Mouse (Mus musculus) forebrain, postnatal 0 days (tissue): ENCODE data around the gene Vangl2. TPM values are rescaled to one million over a fixed set of nuclear protein-coding genes. Genes with fewer than 3 reads are reported as not detected.

Experiments
- ATAC-seq: fragments of 200-750 bp; cut with Nextera tagmentation; 2 replicates; pipeline ENCODE4 v1.8.0; 2017; ENCODE audit warnings: mild to moderate bottlenecking, moderate library complexity
- DNase-seq: peaks from one replicate; pipeline ENCODE4 v3.0.0-alpha.2; 2015
- H3K27ac ChIP-seq: fragments of 300-500 bp; sonication (generic); 2 replicates; pipeline ENCODE4 v1.5.1; 2014; ENCODE audit warnings: low read depth, mild to moderate bottlenecking, antibody characterized with exemption, low read length, moderate library complexity, mixed read lengths
- H3K27me3 ChIP-seq: fragments of 300-500 bp; sonication (generic); 2 replicates; pipeline ENCODE4 v1.6.1; 2014; ENCODE audit warnings: mild to moderate bottlenecking, low read length, mixed read lengths; ENCODE audit not compliant: insufficient read depth
- H3K36me3 ChIP-seq: fragments of 300-500 bp; sonication (generic); 2 replicates; pipeline ENCODE4 v1.6.1; 2014; ENCODE audit warnings: mild to moderate bottlenecking, moderate library complexity; ENCODE audit not compliant: insufficient read depth
- H3K4me1 ChIP-seq: fragments of 300-500 bp; sonication (generic); 2 replicates; pipeline ENCODE4 v1.6.1; 2014; ENCODE audit warnings: antibody characterized with exemption; ENCODE audit not compliant: insufficient read depth
- H3K4me2 ChIP-seq: fragments of 300-500 bp; sonication (generic); 2 replicates; pipeline ENCODE4 v1.6.1; 2014; ENCODE audit warnings: low read depth, mild to moderate bottlenecking, moderate library complexity
- H3K4me3 ChIP-seq: fragments of 300-500 bp; sonication (generic); 2 replicates; pipeline ENCODE4 v1.5.1; 2014; ENCODE audit warnings: low read depth, low read length, mixed read lengths
- H3K9ac ChIP-seq: fragments of 300-500 bp; sonication (generic); 2 replicates; pipeline ENCODE4 v1.6.1; 2014; ENCODE audit warnings: mild to moderate bottlenecking
- H3K9me3 ChIP-seq: fragments of 300-500 bp; sonication (generic); 2 replicates; pipeline ENCODE4 v1.6.1; 2016; ENCODE audit warnings: low read length
- CTCF ChIP-seq: sonication (generic); IDR thresholded peaks from 2 replicates; pipeline ENCODE4 v1.5.1; 2016; ENCODE audit warnings: antibody characterized with exemption, control low read depth, low read depth
- WGBS: fragments of 180-500 bp; shearing (Covaris S2); extraction: QIAGEN DNeasy Blood & Tissue Kit; methylation state at CpG from one replicate; pipeline ENCODE4 v1.1.7; 2014; 5-methylcytosine and 5-hydroxymethylcytosine counted together
- polyA plus RNA-seq: library from polyadenylated mRNA; unstranded; fragments of >200 nt; fragmentation: Nextera tagmentation; extraction: Ambion mirVana; gene quantifications from 2 replicates; pipeline ENCODE4 v1.2.1, GENCODE M21; 2015
- total RNA-seq: library from RNA; depleted of rRNA; stranded (reverse); fragments of >200 nt; gene quantifications from 2 replicates; pipeline ENCODE4 v1.2.3, GENCODE M21; 2014

The Vangl2 gene
- total and polyA plus RNA-seq, 2 experiments from 2014 or later, result 37.3 to 63.4 TPM

DNA sequence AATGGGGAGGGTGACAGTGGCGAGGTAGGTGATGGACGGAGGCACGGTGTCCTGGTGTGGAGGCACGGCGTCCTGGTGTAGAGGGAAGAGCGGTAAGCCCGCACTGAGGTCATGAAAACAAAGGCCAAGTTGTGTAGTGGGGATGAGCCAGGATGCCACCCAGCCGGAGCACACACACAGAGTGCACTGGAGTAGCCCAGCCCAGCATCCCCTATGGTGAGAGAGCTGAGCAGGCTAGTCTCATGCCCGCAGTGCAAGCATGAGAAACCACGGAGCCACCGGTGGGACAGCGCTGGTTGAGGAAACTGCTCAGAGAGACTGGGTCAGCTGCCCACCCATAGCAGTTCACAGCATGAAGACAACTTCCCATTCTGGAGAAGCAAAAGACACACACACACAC, 26.6 kb downstream of the Vangl2 start:
- TF ChIP-seq CTCF, result no peak
- H3K27me3 ChIP-seq, result no peaks in the 10 kb centered on the region
- DNase-seq (no peak), ATAC-seq (peak; percentile 42)
- no peaks in the 10 kb centered on the region for H3K4me1 ChIP-seq
- peaks cover 43% of the 10 kb centered on the region for H3K36me3 ChIP-seq
- peak overlapping the region; percentile 69 for H3K27ac ChIP-seq
- 42% methylated on average over 12 of the region's 12 CpGs for WGBS
- H3K4me2 ChIP-seq, result no peak overlapping the region
- H3K4me3 ChIP-seq, result no peak overlapping the region
- no peaks in the 10 kb centered on the region for H3K9me3 ChIP-seq
- H3K9ac ChIP-seq, result peak overlapping the region; percentile 10; the same call in 1 of the 2 replicates

- WGBS, result 55% methylated on average over 3 of the region's 3 CpGs
- H3K4me3 ChIP-seq, result no peak overlapping the region
- ATAC-seq (peak; percentile 77), DNase-seq (peak; percentile 60)
- TF ChIP-seq CTCF, result peak; percentile 65
- H3K4me2 ChIP-seq, result no peak overlapping the region
- H3K36me3 ChIP-seq, result peaks cover 32% of the 10 kb centered on the region
- H3K9me3 ChIP-seq, result no peaks in the 10 kb centered on the region
- H3K27me3 ChIP-seq, result no peaks in the 10 kb centered on the region
- no peak overlapping the region for H3K27ac ChIP-seq
- H3K4me1 ChIP-seq, result no peaks in the 10 kb centered on the region
- H3K9ac ChIP-seq, result no peak overlapping the region
These were observed 27.6 kb downstream of the Vangl2 start for GRCm38 (mm10) chr1:172000641-172001040.

- no peaks in the 10 kb centered on the region for H3K4me1 ChIP-seq
- no peak overlapping the region for H3K27ac ChIP-seq
- no peak overlapping the region for H3K4me2 ChIP-seq
- H3K27me3 ChIP-seq, result no peaks in the 10 kb centered on the region
- DNase-seq (no peak), ATAC-seq (no peak)
- TF ChIP-seq CTCF, result no peak
- 91% methylated on average over 13 of the region's 13 CpGs for WGBS
- no peak overlapping the region for H3K4me3 ChIP-seq
- no peaks in the 10 kb centered on the region for H3K9me3 ChIP-seq
- no peak overlapping the region for H3K9ac ChIP-seq
- H3K36me3 ChIP-seq, result peaks cover 18% of the 10 kb centered on the region
These were observed 29.2 kb downstream of the Vangl2 start for GRCm38 (mm10) chr1:171998820-171999597.

- Histone ChIP-seq H3K36me3 (peaks cover 4% of the 10 kb centered on the region; the same call in 1 of the 2 replicates), H3K4me1 (no peaks in the 10 kb centered on the region), H3K9ac (no peak overlapping the region), H3K4me2 (no peak overlapping the region), H3K9me3 (no peaks in the 10 kb centered on the region), H3K27me3 (no peaks in the 10 kb centered on the region), H3K27ac (no peak overlapping the region), H3K4me3 (no peak overlapping the region)
- no peak for TF ChIP-seq CTCF
- ATAC-seq, result no peak
- 79% methylated on average over 7 of the region's 7 CpGs for WGBS
- no peak for DNase-seq
These were observed 31.5 kb downstream of the Vangl2 start for GRCm38 (mm10) chr1:171996701-171997100.

DNA sequence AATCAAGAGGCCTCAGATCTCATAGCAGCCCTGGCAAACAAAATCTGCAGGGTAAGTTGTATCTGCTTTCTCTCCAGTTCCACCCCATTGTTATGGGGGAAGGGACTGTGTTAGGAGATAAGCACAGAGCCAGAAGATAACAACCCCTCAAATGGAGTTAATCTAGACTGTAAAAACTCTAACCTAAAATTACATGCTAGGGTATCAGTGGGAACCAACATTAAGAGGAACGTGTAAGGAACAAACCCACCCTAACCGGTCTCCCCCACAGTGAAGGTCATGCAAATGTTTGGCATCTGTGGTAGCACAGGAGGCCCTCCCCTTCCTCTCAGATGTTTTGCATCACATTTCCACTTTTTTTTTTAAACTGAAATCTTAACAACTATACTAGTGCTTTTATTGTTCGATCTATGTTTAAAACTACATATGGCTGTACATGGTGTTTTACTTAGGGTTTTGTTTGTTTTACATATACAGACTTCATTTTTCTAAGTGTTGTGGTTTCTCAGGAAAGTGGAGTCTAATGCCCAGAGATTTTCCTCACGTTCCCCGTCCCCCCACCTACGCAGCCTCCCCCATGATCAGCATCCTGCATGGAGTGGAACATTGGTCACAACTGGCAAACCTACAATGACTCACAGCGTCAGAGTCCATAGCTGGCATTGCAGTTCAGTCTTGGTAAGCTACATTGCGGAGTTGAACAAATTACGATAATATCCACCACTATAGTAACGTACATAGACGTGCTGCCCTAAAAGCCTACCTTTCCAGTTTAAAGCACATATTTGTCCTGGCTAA, 33.1 kb downstream of the Vangl2 start:
- DNase-seq (no peak), ATAC-seq (no peak)
- no peaks in the 10 kb centered on the region for H3K9me3 ChIP-seq
- H3K9ac ChIP-seq, result no peak overlapping the region
- no peak overlapping the region for H3K27ac ChIP-seq
- H3K4me1 ChIP-seq, result no peaks in the 10 kb centered on the region
- no peak for TF ChIP-seq CTCF
- WGBS, result 89% methylated on average over 11 of the region's 11 CpGs
- no peak overlapping the region for H3K4me3 ChIP-seq
- H3K36me3 ChIP-seq, result 0 out of 2 replicates have a peak, but pooled peaks cover 4% of the 10 kb centered on the region
- no peak overlapping the region for H3K4me2 ChIP-seq
- no peaks in the 10 kb centered on the region for H3K27me3 ChIP-seq

DNA sequence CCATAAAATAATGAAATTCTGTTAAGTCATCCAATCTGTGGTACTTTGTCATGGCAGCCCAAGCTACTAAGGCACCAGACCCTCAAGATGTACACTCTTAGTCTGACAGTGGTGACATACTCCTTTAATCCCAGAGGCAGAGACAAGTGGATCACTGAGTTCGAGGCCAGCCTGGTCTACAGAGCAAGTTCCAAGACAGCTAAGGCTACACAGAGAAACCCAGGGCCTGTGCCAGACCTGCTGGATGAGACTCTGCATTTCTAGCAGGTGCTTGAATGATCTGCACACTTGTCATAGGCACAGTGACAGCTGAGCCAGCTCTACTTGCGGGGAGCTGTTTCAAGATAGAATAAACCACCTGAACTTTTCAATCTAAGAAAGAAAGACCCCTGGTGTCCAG, 33.7 kb downstream of the Vangl2 start:
- H3K27ac ChIP-seq, result no peak overlapping the region
- DNase-seq (no peak), ATAC-seq (no peak)
- H3K4me2 ChIP-seq, result no peak overlapping the region
- H3K4me3 ChIP-seq, result no peak overlapping the region
- no peak for TF ChIP-seq CTCF
- no peaks in the 10 kb centered on the region for H3K9me3 ChIP-seq
- WGBS, result 85% methylated on average over 2 of the region's 2 CpGs
- H3K27me3 ChIP-seq, result no peaks in the 10 kb centered on the region
- H3K36me3 ChIP-seq, result 0 out of 2 replicates have a peak, but pooled peaks cover 1% of the 10 kb centered on the region
- H3K4me1 ChIP-seq, result no peaks in the 10 kb centered on the region
- H3K9ac ChIP-seq, result no peak overlapping the region
